Mouse (Mus musculus): ENCODE results near the gene Utrn. TPM values are rescaled to one million over a fixed set of nuclear protein-coding genes. Genes with fewer than 3 reads are reported as not detected.

The Utrn gene
- polyA plus RNA-seq, 1 experiment from 2014 or later: 90.3 TPM

DNA sequence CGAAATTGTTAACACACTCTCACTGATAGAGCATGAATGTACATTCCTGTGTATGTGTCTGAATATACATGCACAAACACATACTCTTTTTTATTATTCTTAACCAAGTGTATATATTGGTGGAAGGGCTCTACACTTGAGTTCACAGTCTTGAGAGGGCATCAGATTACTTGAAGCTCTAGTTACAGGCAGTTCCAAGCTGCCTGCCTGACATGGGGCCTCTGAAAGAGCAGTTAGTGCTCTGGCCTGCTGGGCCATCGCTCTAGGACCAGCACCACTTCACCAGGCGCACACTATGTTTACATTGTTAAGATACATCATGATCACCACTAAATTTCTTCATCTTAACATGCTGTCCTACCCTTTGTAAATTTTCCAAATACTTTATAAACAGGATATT, 216.2 kb downstream of the Utrn start:
- no peak overlapping the region for H3K9ac ChIP-seq (replicated peaks; ENCODE audit: low read depth, low read length)
- H3K4me2 ChIP-seq (replicated peaks; ENCODE audit: low read depth, low read length): no peak overlapping the region
- no peak overlapping the region for H3K4me3 ChIP-seq (ENCODE audit: low read depth, low read length)
- ATAC-seq (ENCODE audit: insufficient number of reproducible peaks, insufficient read depth, low FRiP score, low read depth): no peak
- H3K27me3 ChIP-seq (ENCODE audit: control insufficient read depth, insufficient read depth, low read length): no peaks in the 10 kb centered on the region
- H3K36me3 ChIP-seq (ENCODE audit: control insufficient read depth, insufficient read depth, low read length): peaks cover 4% of the 10 kb centered on the region; the same call in 1 of the 2 replicates
- 36% methylated on average over 3 of the region's 3 CpGs for WGBS
- H3K27ac ChIP-seq (ENCODE audit: low read length): no peak overlapping the region
- no peaks in the 10 kb centered on the region for H3K4me1 ChIP-seq (ENCODE audit: control insufficient read depth, insufficient read depth, low read length)
- no peaks in the 10 kb centered on the region for H3K9me3 ChIP-seq (ENCODE audit: control insufficient read depth, low read depth, low read length)

DNA sequence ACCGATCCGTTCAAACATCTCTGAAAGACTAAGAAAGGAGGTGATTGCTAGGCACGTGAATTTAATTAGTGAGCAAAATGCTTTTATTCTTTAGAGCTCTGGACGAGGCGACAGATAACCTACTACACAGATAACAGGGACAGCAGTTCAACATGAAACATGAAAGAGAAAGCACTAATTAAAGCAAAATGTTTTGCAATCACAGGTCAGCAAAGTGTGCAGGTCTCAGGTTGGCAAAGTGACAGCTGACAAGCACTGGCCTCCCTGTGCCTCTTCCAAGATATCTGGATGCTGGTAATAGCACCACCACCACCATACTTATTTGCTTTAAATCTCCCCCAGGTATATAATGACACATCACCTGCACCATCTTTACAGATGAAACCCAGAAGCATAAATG, 223.0 kb downstream of the Utrn start:
- Histone ChIP-seq H3K9ac (replicated peaks; ENCODE audit: low read depth, low read length) (no peak overlapping the region), H3K36me3 (ENCODE audit: control insufficient read depth, insufficient read depth, low read length) (peaks cover 5% of the 10 kb centered on the region; the same call in 1 of the 2 replicates), H3K27me3 (ENCODE audit: control insufficient read depth, insufficient read depth, low read length) (no peaks in the 10 kb centered on the region), H3K9me3 (ENCODE audit: control insufficient read depth, low read depth, low read length) (no peaks in the 10 kb centered on the region), H3K4me2 (replicated peaks; ENCODE audit: low read depth, low read length) (no peak overlapping the region), H3K4me1 (ENCODE audit: control insufficient read depth, insufficient read depth, low read length) (no peaks in the 10 kb centered on the region), H3K27ac (ENCODE audit: low read length) (no peak overlapping the region), H3K4me3 (ENCODE audit: low read depth, low read length) (no peak overlapping the region)
- 84% methylated on average over 5 of the region's 5 CpGs for WGBS
- ATAC-seq (ENCODE audit: insufficient number of reproducible peaks, insufficient read depth, low FRiP score, low read depth): no peak

DNA sequence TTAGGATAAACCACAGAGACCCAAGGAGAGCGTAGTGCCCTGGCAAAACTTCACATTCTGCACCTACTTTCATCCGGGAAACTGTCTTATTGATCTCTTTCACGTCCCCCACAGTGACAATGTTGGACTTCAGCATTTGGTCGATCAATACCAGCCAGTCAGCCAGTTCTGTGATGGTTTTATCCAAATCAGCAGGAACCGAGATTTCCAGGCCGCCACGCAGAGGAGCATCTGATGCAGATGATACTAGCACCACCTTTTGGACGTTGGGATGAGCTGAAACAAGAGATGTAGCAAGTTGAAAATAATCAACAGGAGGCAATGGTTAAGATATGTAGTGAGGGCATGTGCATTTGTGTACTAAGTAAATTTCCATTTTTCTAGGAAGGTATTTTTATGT, 225.8 kb downstream of the Utrn start:
- Histone ChIP-seq H3K4me2 (replicated peaks; ENCODE audit: low read depth, low read length) (no peak overlapping the region), H3K9me3 (ENCODE audit: control insufficient read depth, low read depth, low read length) (no peaks in the 10 kb centered on the region), H3K4me1 (ENCODE audit: control insufficient read depth, insufficient read depth, low read length) (no peaks in the 10 kb centered on the region), H3K27ac (ENCODE audit: low read length) (no peak overlapping the region), H3K9ac (replicated peaks; ENCODE audit: low read depth, low read length) (no peak overlapping the region), H3K27me3 (ENCODE audit: control insufficient read depth, insufficient read depth, low read length) (no peaks in the 10 kb centered on the region), H3K36me3 (ENCODE audit: control insufficient read depth, insufficient read depth, low read length) (peaks cover 4% of the 10 kb centered on the region; the same call in 1 of the 2 replicates), H3K4me3 (ENCODE audit: low read depth, low read length) (no peak overlapping the region)
- no peak for ATAC-seq (ENCODE audit: insufficient number of reproducible peaks, insufficient read depth, low FRiP score, low read depth)
- 79% methylated on average over 8 of the region's 8 CpGs for WGBS

DNA sequence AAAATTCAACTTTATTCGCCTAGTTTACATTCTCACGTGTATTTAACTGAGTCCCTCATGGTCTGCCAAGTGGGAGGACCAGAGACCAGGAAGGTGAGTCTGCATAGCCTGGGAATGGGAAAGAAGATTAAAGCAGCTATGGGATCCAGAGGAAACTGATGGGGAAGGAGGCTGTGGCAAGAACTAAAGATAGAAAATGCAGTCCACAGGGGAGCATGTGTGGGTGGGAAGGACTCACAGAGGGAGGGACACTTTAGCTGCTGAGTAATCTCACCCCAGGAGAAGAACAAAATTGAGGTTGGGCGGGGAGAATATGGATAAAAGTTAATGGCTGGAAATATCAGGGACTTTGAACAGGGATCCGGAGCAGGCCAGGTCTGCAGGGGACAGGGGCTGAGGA, 229.5 kb downstream of the Utrn start:
- H3K4me1 ChIP-seq (ENCODE audit: control insufficient read depth, insufficient read depth, low read length): 0 out of 2 replicates have a peak, but pooled peaks cover 3% of the 10 kb centered on the region
- WGBS: 80% methylated on average over 4 of the region's 4 CpGs
- no peaks in the 10 kb centered on the region for H3K27me3 ChIP-seq (ENCODE audit: control insufficient read depth, insufficient read depth, low read length)
- H3K4me3 ChIP-seq (ENCODE audit: low read depth, low read length): no peak overlapping the region
- no peak overlapping the region for H3K27ac ChIP-seq (ENCODE audit: low read length)
- H3K9me3 ChIP-seq (ENCODE audit: control insufficient read depth, low read depth, low read length): no peaks in the 10 kb centered on the region
- H3K9ac ChIP-seq (replicated peaks; ENCODE audit: low read depth, low read length): no peak overlapping the region
- no peak overlapping the region for H3K4me2 ChIP-seq (replicated peaks; ENCODE audit: low read depth, low read length)
- ATAC-seq (ENCODE audit: insufficient number of reproducible peaks, insufficient read depth, low FRiP score, low read depth): no peak
- H3K36me3 ChIP-seq (ENCODE audit: control insufficient read depth, insufficient read depth, low read length): peaks cover 4% of the 10 kb centered on the region

DNA sequence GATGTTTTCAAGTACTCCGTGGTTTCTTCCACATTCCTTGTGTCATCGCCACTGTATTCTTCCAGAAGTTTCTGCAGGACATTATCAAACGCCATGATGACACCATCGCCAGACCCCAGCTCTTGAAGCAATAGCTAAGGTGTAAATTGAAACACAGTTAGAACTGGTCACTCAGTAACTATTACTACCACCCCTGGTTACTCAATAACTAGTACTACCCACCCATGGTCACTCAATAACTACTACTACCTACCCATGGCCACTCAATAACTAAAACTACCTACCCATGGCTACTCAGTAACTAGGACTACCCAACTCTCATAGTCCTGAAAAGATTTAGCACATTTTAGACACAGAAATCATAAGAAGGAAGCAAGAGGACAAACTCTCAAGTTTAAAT, 235.2 kb downstream of the Utrn start:
- Histone ChIP-seq H3K36me3 (ENCODE audit: control insufficient read depth, insufficient read depth, low read length) (no peaks in the 10 kb centered on the region; the same call in none of the 2 replicates), H3K27ac (ENCODE audit: low read length) (no peak overlapping the region), H3K9me3 (ENCODE audit: control insufficient read depth, low read depth, low read length) (no peaks in the 10 kb centered on the region), H3K4me2 (replicated peaks; ENCODE audit: low read depth, low read length) (no peak overlapping the region), H3K4me1 (ENCODE audit: control insufficient read depth, insufficient read depth, low read length) (0 out of 2 replicates have a peak, but pooled peaks cover 3% of the 10 kb centered on the region), H3K27me3 (ENCODE audit: control insufficient read depth, insufficient read depth, low read length) (no peaks in the 10 kb centered on the region), H3K9ac (replicated peaks; ENCODE audit: low read depth, low read length) (no peak overlapping the region), H3K4me3 (ENCODE audit: low read depth, low read length) (no peak overlapping the region)
- no peak for ATAC-seq (ENCODE audit: insufficient number of reproducible peaks, insufficient read depth, low FRiP score, low read depth)
- 91% methylated on average over 4 of the region's 4 CpGs for WGBS

DNA sequence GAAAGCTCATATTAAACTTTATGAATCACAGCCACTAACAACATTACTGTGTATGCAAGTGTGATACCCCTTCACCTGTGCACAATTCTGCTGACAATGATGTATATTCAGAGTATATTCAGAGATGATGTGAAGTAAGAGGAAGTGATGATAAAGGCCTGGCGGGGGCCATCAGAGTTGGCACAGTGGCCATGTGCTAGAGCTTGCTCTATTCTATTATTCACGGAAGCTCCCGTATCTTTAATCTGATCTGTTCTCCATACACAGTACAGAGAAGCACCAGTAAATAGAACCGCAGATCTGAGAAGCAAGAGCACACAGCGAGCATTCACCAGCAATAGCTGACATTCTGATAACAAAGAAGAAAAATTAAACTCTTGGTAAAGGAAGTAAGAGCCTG, 238.2 kb downstream of the Utrn start:
- Histone ChIP-seq H3K9me3 (ENCODE audit: control insufficient read depth, low read depth, low read length) (no peaks in the 10 kb centered on the region), H3K4me2 (replicated peaks; ENCODE audit: low read depth, low read length) (no peak overlapping the region), H3K27me3 (ENCODE audit: control insufficient read depth, insufficient read depth, low read length) (no peaks in the 10 kb centered on the region), H3K9ac (replicated peaks; ENCODE audit: low read depth, low read length) (no peak overlapping the region), H3K27ac (ENCODE audit: low read length) (no peak overlapping the region), H3K4me3 (ENCODE audit: low read depth, low read length) (no peak overlapping the region), H3K4me1 (ENCODE audit: control insufficient read depth, insufficient read depth, low read length) (0 out of 2 replicates have a peak, but pooled peaks cover 3% of the 10 kb centered on the region), H3K36me3 (ENCODE audit: control insufficient read depth, insufficient read depth, low read length) (no peaks in the 10 kb centered on the region; the same call in 1 of the 2 replicates)
- ATAC-seq (ENCODE audit: insufficient number of reproducible peaks, insufficient read depth, low FRiP score, low read depth): no peak
- WGBS: 64% methylated on average over 5 of the region's 5 CpGs

DNA sequence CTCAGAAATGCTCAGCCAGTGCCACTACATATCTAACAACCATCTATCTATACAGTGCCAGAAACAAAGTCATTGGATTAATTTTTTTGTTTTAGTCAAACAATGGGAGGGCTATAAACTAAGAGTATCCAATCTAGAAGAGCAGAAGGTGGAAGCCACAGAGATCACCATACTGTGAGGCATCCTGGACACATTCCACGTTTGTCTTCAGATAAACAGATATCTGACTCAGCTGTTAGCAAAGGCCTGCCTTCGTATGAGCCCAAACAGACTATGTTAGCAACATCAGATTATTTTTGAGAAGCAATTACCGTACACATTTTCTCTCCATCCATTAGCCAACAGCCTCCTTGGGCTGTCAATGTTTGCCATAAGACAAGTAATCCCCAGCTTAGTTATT, 250.8 kb downstream of the Utrn start:
- 59% methylated on average over 3 of the region's 3 CpGs for WGBS

DNA sequence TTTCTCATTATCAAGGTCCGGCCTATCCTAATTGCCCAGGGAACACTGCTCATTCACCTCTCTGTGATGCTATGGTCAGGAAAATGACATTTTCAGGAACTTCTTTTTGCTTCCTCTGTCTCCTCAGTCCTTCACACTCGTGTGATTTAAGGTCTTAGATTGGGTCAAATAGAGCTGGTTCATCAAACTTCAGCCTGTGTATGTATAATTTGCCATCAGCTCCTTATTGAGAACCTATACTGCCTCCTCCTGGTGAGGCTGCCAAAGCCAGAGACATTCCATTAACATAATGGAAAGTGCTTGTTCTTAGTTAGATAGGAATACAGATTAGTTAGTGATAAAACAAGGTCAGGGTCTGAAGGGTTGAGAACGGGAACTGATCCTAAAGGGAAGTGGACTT, 253.4 kb downstream of the Utrn start:
- H3K36me3 ChIP-seq (ENCODE audit: control insufficient read depth, insufficient read depth, low read length): no peaks in the 10 kb centered on the region
- H3K4me3 ChIP-seq (ENCODE audit: low read depth, low read length): no peak overlapping the region
- no peaks in the 10 kb centered on the region for H3K9me3 ChIP-seq (ENCODE audit: control insufficient read depth, low read depth, low read length)
- H3K4me2 ChIP-seq (replicated peaks; ENCODE audit: low read depth, low read length): no peak overlapping the region
- no peak overlapping the region for H3K27ac ChIP-seq (ENCODE audit: low read length)
- H3K9ac ChIP-seq (replicated peaks; ENCODE audit: low read depth, low read length): no peak overlapping the region
- H3K27me3 ChIP-seq (ENCODE audit: control insufficient read depth, insufficient read depth, low read length): no peaks in the 10 kb centered on the region
- ATAC-seq (ENCODE audit: insufficient number of reproducible peaks, insufficient read depth, low FRiP score, low read depth): no peak
- 66% methylated on average over 3 of the region's 3 CpGs for WGBS
- H3K4me1 ChIP-seq (ENCODE audit: control insufficient read depth, insufficient read depth, low read length): no peaks in the 10 kb centered on the region

More for the DNA sequence above, 250.8 kb downstream of the Utrn start:
- no peak overlapping the region for H3K9ac ChIP-seq (replicated peaks; ENCODE audit: low read depth, low read length)
- no peak overlapping the region for H3K4me3 ChIP-seq (ENCODE audit: low read depth, low read length)
- H3K9me3 ChIP-seq (ENCODE audit: control insufficient read depth, low read depth, low read length): no peaks in the 10 kb centered on the region
- H3K27ac ChIP-seq (ENCODE audit: low read length): no peak overlapping the region
- no peak overlapping the region for H3K4me2 ChIP-seq (replicated peaks; ENCODE audit: low read depth, low read length)
- no peaks in the 10 kb centered on the region; the same call in 1 of the 2 replicates for H3K36me3 ChIP-seq (ENCODE audit: control insufficient read depth, insufficient read depth, low read length)
- no peaks in the 10 kb centered on the region for H3K4me1 ChIP-seq (ENCODE audit: control insufficient read depth, insufficient read depth, low read length)
- no peaks in the 10 kb centered on the region for H3K27me3 ChIP-seq (ENCODE audit: control insufficient read depth, insufficient read depth, low read length)
- ATAC-seq (ENCODE audit: insufficient number of reproducible peaks, insufficient read depth, low FRiP score, low read depth): no peak

DNA sequence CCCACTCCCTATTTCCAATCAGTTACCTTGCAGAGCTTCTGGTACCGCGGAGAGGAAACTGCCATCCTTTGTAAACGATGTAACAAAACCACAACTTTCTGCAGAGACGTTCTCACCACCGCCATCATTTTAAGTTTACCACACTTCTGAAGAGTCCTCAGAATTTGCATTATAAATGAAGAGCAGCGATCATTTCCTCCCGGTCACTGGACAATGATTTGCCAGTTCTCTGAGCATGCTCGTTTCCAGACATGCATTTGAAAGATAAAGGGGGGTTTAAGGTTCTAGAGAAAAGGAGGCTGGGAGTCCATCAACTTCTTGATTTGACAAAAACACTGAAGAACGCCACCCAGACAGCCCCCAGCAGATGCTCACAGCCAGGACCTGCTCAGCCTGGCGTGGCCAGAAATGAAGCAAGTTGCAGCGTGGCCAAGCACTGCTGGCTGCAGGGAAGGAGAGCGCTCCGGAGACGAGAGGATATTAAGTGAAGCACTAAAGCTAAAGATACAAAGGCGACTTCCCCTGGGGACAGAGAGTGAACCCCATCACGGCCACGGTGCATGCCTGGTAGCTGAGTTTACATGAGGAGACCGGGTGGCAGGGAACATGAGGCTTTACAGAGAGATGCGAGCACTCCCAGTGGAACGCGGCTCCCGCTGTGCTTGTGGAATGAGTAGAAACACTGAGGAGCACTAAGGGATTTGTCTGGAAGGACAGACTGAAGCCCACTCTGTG, 254.5 kb downstream of the Utrn start:
- Histone ChIP-seq H3K4me1 (ENCODE audit: control insufficient read depth, insufficient read depth, low read length) (no peaks in the 10 kb centered on the region), H3K9ac (replicated peaks; ENCODE audit: low read depth, low read length) (no peak overlapping the region), H3K27ac (ENCODE audit: low read length) (no peak overlapping the region), H3K4me2 (replicated peaks; ENCODE audit: low read depth, low read length) (peak overlapping the region; percentile 42), H3K9me3 (ENCODE audit: control insufficient read depth, low read depth, low read length) (no peaks in the 10 kb centered on the region), H3K27me3 (ENCODE audit: control insufficient read depth, insufficient read depth, low read length) (no peaks in the 10 kb centered on the region), H3K36me3 (ENCODE audit: control insufficient read depth, insufficient read depth, low read length) (no peaks in the 10 kb centered on the region), H3K4me3 (ENCODE audit: low read depth, low read length) (peak overlapping the region; percentile 16)
- WGBS: 12% methylated on average over 22 of the region's 22 CpGs
- no peak for ATAC-seq (ENCODE audit: insufficient number of reproducible peaks, insufficient read depth, low FRiP score, low read depth)

All from stomach, embryonic 14.5 days (tissue).